Mouse (Mus musculus) heart, embryonic 15.5 days (tissue): ENCODE measurements around the gene Hmgn3. TPM values are rescaled to one million over a fixed set of nuclear protein-coding genes. Genes with fewer than 3 reads are reported as not detected.
"Not testable (repeated sequence)": the region's sequence is repeated elsewhere in the genome, so short reads cannot be mapped to it uniquely, and the experiment has no call there.

Source experiments
- ATAC-seq: fragments of 200-750 bp; cut with Nextera tagmentation; replicated peaks from 2 replicates; pipeline ENCODE4 v1.8.0; 2017; ENCODE audit warnings: low read depth, moderate TSS enrichment; ENCODE audit not compliant: insufficient number of reproducible peaks, insufficient read depth, low FRiP score
- H3K27ac ChIP-seq: fragments of 300-500 bp; sonication (generic); 2 replicates; pipeline ENCODE4 v1.5.1; 2015; ENCODE audit warnings: mild to moderate bottlenecking, inconsistent platforms
- H3K27me3 ChIP-seq: fragments of 300-500 bp; sonication (generic); 2 replicates; pipeline ENCODE4 v1.6.1; 2015; ENCODE audit warnings: inconsistent platforms
- H3K36me3 ChIP-seq: fragments of 300-500 bp; sonication (generic); 2 replicates; pipeline ENCODE4 v1.6.1; 2015; ENCODE audit warnings: mild to moderate bottlenecking, inconsistent platforms
- H3K4me1 ChIP-seq: fragments of 300-500 bp; sonication (generic); replicated peaks from 2 replicates; pipeline ENCODE4 v1.6.1; 2015; ENCODE audit warnings: inconsistent platforms
- H3K4me2 ChIP-seq: fragments of 300-500 bp; sonication (generic); 2 replicates; pipeline ENCODE4 v1.6.1; 2015; ENCODE audit warnings: inconsistent platforms, mild to moderate bottlenecking, moderate library complexity
- H3K4me3 ChIP-seq: fragments of 300-500 bp; sonication (generic); 2 replicates; pipeline ENCODE4 v1.5.1; 2015; ENCODE audit warnings: mild to moderate bottlenecking, inconsistent platforms
- H3K9ac ChIP-seq: fragments of 300-500 bp; sonication (generic); 2 replicates; pipeline ENCODE4 v1.6.1; 2015; ENCODE audit warnings: mild to moderate bottlenecking, inconsistent platforms
- H3K9me3 ChIP-seq: fragments of 300-500 bp; sonication (generic); replicated peaks from 2 replicates; pipeline ENCODE4 v1.6.1; 2016; ENCODE audit warnings: inconsistent platforms
- WGBS: fragments of 180-500 bp; shearing (Covaris S2); methylation state at CpG from one replicate; pipeline ENCODE4 v1.1.7; 2015; ENCODE audit warnings: mixed read lengths; 5-methylcytosine and 5-hydroxymethylcytosine counted together
- polyA plus RNA-seq: library from polyadenylated mRNA; unstranded; fragments of >200 nt; fragmentation: Nextera tagmentation; extraction: Ambion mirVana; gene quantifications from 2 replicates; pipeline ENCODE4 v1.2.1, GENCODE M21; 2015

The Hmgn3 gene
- 104 and 131 TPM in 2 replicates for polyA plus RNA-seq

DNA sequence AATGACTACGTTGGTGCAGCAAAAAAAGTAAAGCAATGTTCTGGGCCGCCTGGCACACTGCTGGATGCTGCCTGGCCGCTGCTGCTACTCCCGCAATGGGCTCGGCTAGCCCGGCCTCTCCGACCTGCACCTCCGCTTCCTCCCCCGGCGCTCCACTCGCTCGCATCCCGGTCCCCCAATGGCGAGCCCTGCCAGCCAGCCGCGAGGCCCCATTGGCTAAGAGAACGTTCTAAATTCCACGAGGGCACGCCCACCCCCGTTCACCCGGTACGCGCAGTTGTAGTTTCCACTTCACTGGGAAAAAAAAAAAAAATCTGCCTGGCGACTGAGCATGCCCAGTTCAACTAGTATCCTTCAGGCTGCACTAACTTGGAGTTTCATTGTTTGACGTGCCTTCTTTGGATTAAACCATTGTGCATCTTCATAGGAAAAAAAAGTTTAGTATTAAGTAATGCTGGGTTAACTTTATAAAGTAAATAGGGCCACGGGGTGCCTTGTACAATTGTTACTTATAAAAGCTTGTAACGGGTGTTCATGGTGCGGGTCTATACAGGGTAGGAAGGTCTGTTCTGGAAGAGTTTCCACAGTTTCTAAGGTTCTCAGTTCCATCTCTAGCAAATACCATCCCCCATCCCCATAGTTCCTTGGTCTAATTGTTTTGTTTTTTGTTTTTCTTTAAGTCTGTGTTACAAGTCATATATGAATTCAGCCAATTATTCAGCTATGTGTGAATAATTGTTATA is at the start of gene Hmgn3:
Hmgn3 (minus strand) TSS at position 240 of the 743 bp plus-strand sequence.
- H3K4me2 ChIP-seq, result peak within 1 kb of the TSS; percentile 93
- H3K4me3 ChIP-seq, result peak within 1 kb of the TSS; percentile 85
- peaks cover 5% of the 10 kb centered on the region for H3K4me1 ChIP-seq
- peak within 1 kb of the TSS; percentile 85 for H3K27ac ChIP-seq
- peak; percentile 93 for ATAC-seq
- H3K27me3 ChIP-seq, result no peaks in the 10 kb centered on the region
- no peaks in the 10 kb centered on the region for H3K36me3 ChIP-seq
- peak within 1 kb of the TSS; percentile 70 for H3K9ac ChIP-seq
- H3K9me3 ChIP-seq, result no peaks in the 10 kb centered on the region
- 10% methylated on average over 28 of the region's 28 CpGs for WGBS

DNA sequence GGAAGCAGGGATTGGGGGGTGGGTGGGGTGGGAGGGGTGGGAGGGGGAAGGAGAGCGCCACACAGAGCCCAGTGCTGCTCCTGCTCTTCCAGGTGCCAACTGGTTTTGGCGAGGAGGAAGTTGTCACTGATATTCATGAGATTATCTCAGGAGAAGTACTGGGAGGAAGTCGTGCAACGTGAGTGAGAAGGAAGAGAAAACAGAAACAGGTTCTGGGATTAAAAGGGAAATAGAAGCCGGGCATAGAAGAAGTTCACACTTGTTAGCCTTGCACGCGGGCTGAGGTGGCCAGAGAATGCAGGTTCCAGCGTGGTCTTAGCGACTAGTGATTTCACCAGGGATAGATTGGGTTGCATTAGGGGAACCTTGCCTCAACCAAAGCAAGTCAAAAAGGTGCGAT is 49.3 kb upstream of the Hmgn3 start:
- Histone ChIP-seq H3K9ac (no peak overlapping the region), H3K27ac (no peak overlapping the region), H3K4me2 (no peak overlapping the region), H3K9me3 (no peaks in the 10 kb centered on the region), H3K4me1 (no peaks in the 10 kb centered on the region), H3K36me3 (no peaks in the 10 kb centered on the region), H3K4me3 (no peak overlapping the region), H3K27me3 (no peaks in the 10 kb centered on the region)
- WGBS, result 68% methylated on average over 10 of the region's 10 CpGs
- no peak for ATAC-seq

- Histone ChIP-seq H3K4me2 (no peak overlapping the region), H3K27me3 (no peaks in the 10 kb centered on the region), H3K9ac (no peak overlapping the region), H3K4me1 (no peaks in the 10 kb centered on the region), H3K9me3 (no peaks in the 10 kb centered on the region), H3K4me3 (no peak overlapping the region), H3K27ac (no peak overlapping the region), H3K36me3 (no peaks in the 10 kb centered on the region)
- no peak for ATAC-seq
- WGBS, result 64% methylated on average over 6 of the region's 6 CpGs
Measured at GRCm38 (mm10) chr9:83195007-83195406, 48.5 kb upstream of the Hmgn3 start.

GRCm38 (mm10) chr9:83187752-83188151 is 41.3 kb upstream of the Hmgn3 start:
- ATAC-seq, result no peak
- Histone ChIP-seq H3K36me3 (no peaks in the 10 kb centered on the region), H3K4me3 (no peak overlapping the region), H3K4me1 (no peaks in the 10 kb centered on the region), H3K9ac (no peak overlapping the region), H3K27ac (no peak overlapping the region), H3K4me2 (no peak overlapping the region), H3K9me3 (no peaks in the 10 kb centered on the region), H3K27me3 (no peaks in the 10 kb centered on the region)
- WGBS, result 81% methylated on average over 2 of the region's 2 CpGs

- no peaks in the 10 kb centered on the region for H3K27me3 ChIP-seq
- H3K4me1 ChIP-seq, result peaks cover 5% of the 10 kb centered on the region
- H3K36me3 ChIP-seq, result 0 out of 2 replicates have a peak, but pooled peaks cover 3% of the 10 kb centered on the region
- peak overlapping the region; percentile 93 for H3K4me2 ChIP-seq
- peak; percentile 81; the same call in 1 of the 2 replicates for ATAC-seq
- peak overlapping the region; percentile 70 for H3K9ac ChIP-seq
- H3K27ac ChIP-seq, result peak overlapping the region; percentile 85
- 3% methylated on average over 53 of the region's 53 CpGs for WGBS
- H3K4me3 ChIP-seq, result peak overlapping the region; percentile 85
- H3K9me3 ChIP-seq, result 0 out of 2 replicates have a peak, but pooled peaks cover 3% of the 10 kb centered on the region
Measured at GRCm38 (mm10) chr9:83145591-83146445, 667 bp downstream of the Hmgn3 start.

- WGBS, result 87% methylated on average over 4 of the region's 4 CpGs
- Histone ChIP-seq H3K9ac (no peak overlapping the region), H3K36me3 (no peaks in the 10 kb centered on the region), H3K4me1 (peaks cover 3% of the 10 kb centered on the region), H3K4me3 (no peak overlapping the region), H3K4me2 (no peak overlapping the region), H3K9me3 (no peaks in the 10 kb centered on the region; the same call in 1 of the 2 replicates), H3K27me3 (no peaks in the 10 kb centered on the region), H3K27ac (no peak overlapping the region)
- ATAC-seq, result no peak
Measured at GRCm38 (mm10) chr9:83129831-83130230, 16.7 kb downstream of the Hmgn3 start.

- no peak overlapping the region for H3K4me3 ChIP-seq
Measured at GRCm38 (mm10) chr9:83127840-83128239, 18.6 kb downstream of the Hmgn3 start.

GRCm38 (mm10) chr9:83126482-83126881 is 20.0 kb downstream of the Hmgn3 start:
- H3K27me3 ChIP-seq, H3K4me2 ChIP-seq, H3K36me3 ChIP-seq, H3K4me1 ChIP-seq, H3K4me3 ChIP-seq, ATAC-seq, H3K9me3 ChIP-seq, H3K9ac ChIP-seq, H3K27ac ChIP-seq: not testable (repeated sequence)
- WGBS, result 94% methylated on average over 6 of the region's 6 CpGs

More at GRCm38 (mm10) chr9:83127840-83128239, 18.6 kb downstream of the Hmgn3 start:
- no peak for ATAC-seq
- WGBS, result 41% methylated on average over 7 of the region's 7 CpGs
- Histone ChIP-seq H3K9me3 (no peaks in the 10 kb centered on the region; the same call in 1 of the 2 replicates), H3K36me3 (peaks cover 3% of the 10 kb centered on the region; the same call in 1 of the 2 replicates), H3K9ac (no peak overlapping the region), H3K4me1 (peaks cover 3% of the 10 kb centered on the region), H3K27me3 (no peaks in the 10 kb centered on the region), H3K4me2 (peak overlapping the region; percentile 13; the same call in 1 of the 2 replicates), H3K27ac (no peak overlapping the region)

DNA sequence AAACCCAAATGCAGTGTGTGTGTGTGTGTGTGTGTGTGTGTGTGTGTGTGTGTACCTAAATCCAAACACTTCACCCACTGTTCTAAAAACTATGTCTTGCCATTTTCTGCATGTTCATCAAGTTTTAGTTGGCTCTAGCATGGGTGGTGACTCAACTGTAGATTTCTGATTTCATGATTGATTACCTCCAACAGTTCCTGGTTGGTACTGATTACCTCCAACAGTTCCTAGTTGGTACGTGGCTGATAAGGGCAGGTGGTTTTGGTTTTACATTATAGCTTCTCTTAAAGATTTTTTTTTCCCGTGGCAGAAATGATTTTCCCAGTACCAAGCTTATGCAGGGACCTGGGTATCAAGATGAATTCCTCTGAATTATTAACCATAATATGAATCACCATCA is 27.3 kb downstream of the Hmgn3 start:
- Histone ChIP-seq H3K27ac (no peak overlapping the region), H3K9me3 (no peaks in the 10 kb centered on the region), H3K4me3 (no peak overlapping the region), H3K4me1 (0 out of 2 replicates have a peak, but pooled peaks cover under 1% of the 10 kb centered on the region), H3K4me2 (no peak overlapping the region), H3K9ac (no peak overlapping the region), H3K27me3 (no peaks in the 10 kb centered on the region), H3K36me3 (peaks cover 3% of the 10 kb centered on the region; the same call in 1 of the 2 replicates)
- WGBS, result 70% methylated on average over 2 of the region's 2 CpGs
- ATAC-seq, result no peak

DNA sequence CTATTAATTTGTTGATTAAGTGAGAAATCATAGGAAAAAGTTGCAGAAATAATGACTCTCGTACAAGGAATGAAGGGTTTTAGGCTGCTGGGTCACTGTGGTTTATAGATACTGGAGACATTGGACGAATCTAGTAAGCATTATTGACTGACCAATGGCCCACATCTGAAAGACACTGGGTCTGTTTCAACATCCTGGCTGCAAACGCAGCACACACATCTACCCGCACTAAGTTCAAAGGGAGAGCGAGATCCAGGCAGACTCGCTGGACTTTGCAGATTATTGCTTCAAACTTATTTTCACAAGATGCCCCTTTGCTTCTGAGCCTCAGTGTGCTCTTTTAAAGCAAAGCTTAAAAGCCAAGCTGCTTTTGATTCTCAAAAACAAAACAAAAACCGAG is 29.0 kb downstream of the Hmgn3 start:
- no peak for ATAC-seq
- WGBS, result 85% methylated on average over 7 of the region's 7 CpGs

GRCm38 (mm10) chr9:83116774-83117474 is 29.6 kb downstream of the Hmgn3 start:
- 91% methylated on average over 15 of the region's 15 CpGs for WGBS
- Histone ChIP-seq H3K27ac (no peak overlapping the region), H3K4me1 (peaks cover 13% of the 10 kb centered on the region), H3K27me3 (no peaks in the 10 kb centered on the region), H3K4me2 (no peak overlapping the region), H3K9me3 (no peaks in the 10 kb centered on the region), H3K9ac (no peak overlapping the region), H3K36me3 (no peaks in the 10 kb centered on the region), H3K4me3 (no peak overlapping the region)
- no peak for ATAC-seq

More for the DNA sequence above, 29.0 kb downstream of the Hmgn3 start:
- Histone ChIP-seq H3K27ac (no peak overlapping the region), H3K4me2 (no peak overlapping the region), H3K4me3 (no peak overlapping the region), H3K27me3 (no peaks in the 10 kb centered on the region), H3K9ac (no peak overlapping the region), H3K36me3 (no peaks in the 10 kb centered on the region), H3K9me3 (no peaks in the 10 kb centered on the region), H3K4me1 (peaks cover 8% of the 10 kb centered on the region)
